Mouse (Mus musculus) spleen, adult 2 months (tissue): Measurements from ENCODE around the gene Thrap3.

ENCODE experiments used
- CTCF ChIP-seq: fragments of 200-500 bp; IDR thresholded peaks from 2 replicates; pipeline ENCODE4 v1.5.1; 2011; ENCODE audit warnings: mild to moderate bottlenecking, inconsistent platforms; ENCODE audit not compliant: insufficient read depth, insufficient read length, insufficient replicate concordance; ENCODE audit errors: extremely low read depth
- POLR2A ChIP-seq: fragments of 200-500 bp; IDR thresholded peaks from 2 replicates; pipeline ENCODE4 v1.6.1; 2011; ENCODE audit warnings: low read depth, low read length, inconsistent platforms

- TF ChIP-seq POLR2A (no peak), CTCF (no peak)
These were observed 3.0 kb downstream of the Thrap3 start for GRCm38 (mm10) chr4:126199556-126199955.
